Mouse (Mus musculus) spleen, embryonic (tissue): ENCODE measurements around the gene Ankfn1.

Source experiments
- CTCF ChIA-PET: fragments of 350-600 bp; sonication (Branson Sonifier 250); formaldehyde crosslinking; loops from one replicate; lab custom pipeline; 2022; lab: Charles Lee

Ankfn1 gene

GRCm38 (mm10) chr11:89370373-89370772 is 407.1 kb downstream of the Ankfn1 start:
- CTCF ChIA-PET = no interaction called here

GRCm38 (mm10) chr11:89363981-89364380 is 413.5 kb downstream of the Ankfn1 start:
- CTCF ChIA-PET = no interaction called here

- CTCF ChIA-PET = no interaction called here
These were observed 416.6 kb downstream of the Ankfn1 start for GRCm38 (mm10) chr11:89360895-89361294.

GRCm38 (mm10) chr11:89358546-89358945 is 418.9 kb downstream of the Ankfn1 start:
- CTCF ChIA-PET = interaction anchor here (0.6 kb wide), 1 partner anchor 134 kb away, joined by 9 read pairs; no protein-coding TSS in a partner anchor

GRCm38 (mm10) chr11:89356479-89356878 is 421.0 kb downstream of the Ankfn1 start:
- CTCF ChIA-PET = no interaction called here

- CTCF ChIA-PET = no interaction called here
These were observed 421.4 kb downstream of the Ankfn1 start for GRCm38 (mm10) chr11:89356018-89356417.

- CTCF ChIA-PET = no interaction called here
These were observed 437.2 kb downstream of the Ankfn1 start for GRCm38 (mm10) chr11:89340238-89340637.
